Mouse (Mus musculus) G1E (cell line): ENCODE data around the gene Fem1a.

Source experiments
- CTCF ChIP-seq: IDR thresholded peaks from 2 replicates; pipeline ENCODE4 v1.5.1; 2012; ENCODE audit warnings: low read depth, low read length, inconsistent platforms, mixed read lengths
- GATA1 ChIP-seq: IDR thresholded peaks from 2 replicates; pipeline ENCODE4 v1.6.1; 2012; ENCODE audit warnings: borderline replicate concordance, low read length, inconsistent platforms, mixed read lengths
- GATA2 ChIP-seq: IDR thresholded peaks from 2 replicates; pipeline ENCODE4 v1.6.1; 2012; ENCODE audit warnings: low read depth, low read length, inconsistent platforms, borderline replicate concordance
- POLR2AphosphoS5 ChIP-seq: IDR thresholded peaks from 2 replicates; pipeline ENCODE4 v1.6.1; 2012; ENCODE audit warnings: low read depth, low read length, inconsistent platforms; ENCODE audit not compliant: insufficient replicate concordance
- TAL1 ChIP-seq: conservative IDR thresholded peaks from 2 replicates; pipeline ENCODE4 v1.6.1; 2012; ENCODE audit warnings: low read depth, low read length, inconsistent platforms, mixed read lengths

DNA sequence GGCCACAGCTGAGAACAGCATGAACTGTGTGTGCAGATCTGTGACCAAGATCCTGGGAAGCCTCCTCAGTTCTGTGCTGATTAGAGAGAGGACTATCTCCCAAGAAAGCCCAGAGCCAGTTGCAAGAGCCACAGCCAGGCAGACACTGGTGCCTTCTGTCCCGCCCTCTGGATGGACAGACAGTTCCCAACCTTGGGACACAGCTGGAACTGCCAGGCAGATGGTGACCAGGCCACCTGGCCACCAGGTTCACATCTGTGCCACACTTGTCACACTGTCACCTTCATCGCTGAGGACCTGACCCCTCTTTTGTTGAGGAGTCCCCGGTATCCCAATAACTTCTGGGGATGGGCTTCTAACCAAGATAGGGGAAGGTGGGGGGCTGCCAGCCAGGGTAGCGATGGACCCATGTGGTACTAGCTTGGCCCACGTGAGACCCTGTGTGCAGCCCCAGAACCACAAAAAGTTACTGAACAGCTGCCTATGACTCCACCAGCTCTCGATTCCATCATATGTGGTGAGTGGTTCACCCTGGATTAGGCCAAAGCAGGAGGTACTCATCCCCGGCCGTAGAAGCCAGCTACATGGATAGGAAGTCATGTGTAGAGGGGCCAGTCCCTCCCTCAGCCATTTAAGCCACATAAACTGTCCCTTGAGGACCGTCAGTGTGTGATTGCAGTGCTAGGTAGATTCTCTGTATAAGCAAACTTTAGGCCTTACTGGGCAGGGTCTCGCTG lies 2.9 kb downstream of the Fem1a start:
- TF ChIP-seq CTCF: no peak
- TF ChIP-seq GATA1: no peak
- TF ChIP-seq POLR2AphosphoS5: no peak
- TF ChIP-seq TAL1: no peak
- TF ChIP-seq GATA2: no peak
